Mouse (Mus musculus) forebrain, embryonic 10.5 days (tissue): ENCODE data around the gene Mcat. TPM values are rescaled to one million over a fixed set of nuclear protein-coding genes. Genes with fewer than 3 reads are reported as not detected.
A peak's percentile ranks its signal among the peaks of the same experiment; 100 is the strongest.

Experiments
- DNase-seq: peaks from one replicate; pipeline ENCODE4 v3.0.0-alpha.2; 2017; ENCODE audit warnings: low spot score; ENCODE audit errors: extremely low spot score
- H3K27ac ChIP-seq: fragments of 300-500 bp; sonication (generic); 2 replicates; pipeline ENCODE4 v1.5.1; 2016; ENCODE audit warnings: mild to moderate bottlenecking
- H3K27me3 ChIP-seq: fragments of 300-500 bp; sonication (generic); 2 replicates; pipeline ENCODE4 v1.6.1; 2016; ENCODE audit warnings: mild to moderate bottlenecking; ENCODE audit not compliant: poor library complexity, severe bottlenecking
- H3K36me3 ChIP-seq: fragments of 300-500 bp; sonication (generic); replicated peaks from 2 replicates; pipeline ENCODE4 v1.6.1; 2016; ENCODE audit warnings: mild to moderate bottlenecking, moderate library complexity
- H3K4me1 ChIP-seq: fragments of 300-500 bp; sonication (generic); 2 replicates; pipeline ENCODE4 v1.6.1; 2016
- H3K4me3 ChIP-seq: fragments of 300-500 bp; sonication (generic); 2 replicates; pipeline ENCODE4 v1.5.1; 2016; ENCODE audit warnings: mild to moderate bottlenecking, moderate library complexity
- H3K9me3 ChIP-seq: fragments of 300-500 bp; sonication (generic); 2 replicates; pipeline ENCODE4 v1.6.1; 2016; ENCODE audit warnings: mild to moderate bottlenecking, moderate library complexity
- WGBS: fragments of 180-500 bp; shearing (Covaris S2); methylation state at CpG from one replicate; pipeline ENCODE4 v1.1.7; 2016; 5-methylcytosine and 5-hydroxymethylcytosine counted together
- polyA plus RNA-seq: library from polyadenylated mRNA; unstranded; fragments of >200 nt; fragmentation: Nextera tagmentation; extraction: Ambion mirVana; gene quantifications from 2 replicates; pipeline ENCODE4 v1.2.1, GENCODE M21; 2016

Mcat gene
- polyA plus RNA-seq, 1 experiment from 2014 or later: 48.3 TPM

- peaks cover 9% of the 10 kb centered on the region for H3K4me1 ChIP-seq
- 84% methylated on average over 2 of the region's 2 CpGs for WGBS
- no peaks in the 10 kb centered on the region for H3K9me3 ChIP-seq
- H3K36me3 ChIP-seq: peaks cover 88% of the 10 kb centered on the region
- no peak overlapping the region for H3K4me3 ChIP-seq
- no peak for DNase-seq
- no peak overlapping the region for H3K27ac ChIP-seq
- no peaks in the 10 kb centered on the region for H3K27me3 ChIP-seq
Observed at GRCm38 (mm10) chr15:83550137-83550536, 13.4 kb downstream of the Mcat start.

GRCm38 (mm10) chr15:83547144-83547543 is 16.4 kb downstream of the Mcat start:
- Histone ChIP-seq H3K36me3 (peaks cover 72% of the 10 kb centered on the region), H3K9me3 (no peaks in the 10 kb centered on the region), H3K27me3 (no peaks in the 10 kb centered on the region), H3K27ac (no peak overlapping the region), H3K4me1 (no peaks in the 10 kb centered on the region), H3K4me3 (no peak overlapping the region)
- DNase-seq: no peak
- WGBS: 91% methylated on average over 8 of the region's 8 CpGs

- H3K4me3 ChIP-seq: no peak overlapping the region
- H3K27me3 ChIP-seq: no peaks in the 10 kb centered on the region
- no peaks in the 10 kb centered on the region for H3K9me3 ChIP-seq
- H3K27ac ChIP-seq: no peak overlapping the region
- no peak for DNase-seq
- peaks cover 61% of the 10 kb centered on the region for H3K36me3 ChIP-seq
- H3K4me1 ChIP-seq: no peaks in the 10 kb centered on the region
- WGBS: 91% methylated on average over 7 of the region's 7 CpGs
Observed at GRCm38 (mm10) chr15:83546029-83546428, 17.6 kb downstream of the Mcat start.

GRCm38 (mm10) chr15:83541647-83542287 is 21.8 kb downstream of the Mcat start:
- Histone ChIP-seq H3K4me3 (no peak overlapping the region), H3K27ac (no peak overlapping the region), H3K36me3 (peaks cover 18% of the 10 kb centered on the region), H3K4me1 (no peaks in the 10 kb centered on the region), H3K9me3 (no peaks in the 10 kb centered on the region), H3K27me3 (no peaks in the 10 kb centered on the region)
- no peak for DNase-seq
- WGBS: 85% methylated on average over 9 of the region's 9 CpGs

GRCm38 (mm10) chr15:83539905-83540304 is 23.7 kb downstream of the Mcat start:
- H3K4me3 ChIP-seq: no peak overlapping the region
- no peaks in the 10 kb centered on the region for H3K9me3 ChIP-seq
- H3K36me3 ChIP-seq: no peaks in the 10 kb centered on the region; the same call in 1 of the 2 replicates
- DNase-seq: no peak
- 89% methylated on average over 4 of the region's 4 CpGs for WGBS
- H3K4me1 ChIP-seq: peaks cover 3% of the 10 kb centered on the region; the same call in 1 of the 2 replicates
- no peaks in the 10 kb centered on the region for H3K27me3 ChIP-seq
- H3K27ac ChIP-seq: no peak overlapping the region

GRCm38 (mm10) chr15:83538855-83539254 is 24.7 kb downstream of the Mcat start:
- H3K9me3 ChIP-seq: no peaks in the 10 kb centered on the region
- H3K27me3 ChIP-seq: no peaks in the 10 kb centered on the region
- no peak overlapping the region for H3K4me3 ChIP-seq
- no peaks in the 10 kb centered on the region for H3K36me3 ChIP-seq
- 97% methylated on average over 2 of the region's 2 CpGs for WGBS
- no peak overlapping the region for H3K27ac ChIP-seq
- H3K4me1 ChIP-seq: peaks cover 3% of the 10 kb centered on the region; the same call in 1 of the 2 replicates
- no peak for DNase-seq

GRCm38 (mm10) chr15:83535890-83536231 is 27.7 kb downstream of the Mcat start:
- DNase-seq: no peak
- WGBS: 93% methylated on average over 6 of the region's 6 CpGs
- H3K9me3 ChIP-seq: no peaks in the 10 kb centered on the region

GRCm38 (mm10) chr15:83534960-83535889 is 28.4 kb downstream of the Mcat start:
- H3K27ac ChIP-seq: 0 out of 2 replicates have a peak overlapping the region, but pooled peaks have one; percentile 2
- no peaks in the 10 kb centered on the region for H3K9me3 ChIP-seq
- H3K36me3 ChIP-seq: no peaks in the 10 kb centered on the region
- WGBS: 83% methylated on average over 17 of the region's 17 CpGs
- no peak overlapping the region for H3K4me3 ChIP-seq
- DNase-seq: no peak
- H3K4me1 ChIP-seq: peaks cover 5% of the 10 kb centered on the region; the same call in 1 of the 2 replicates
- H3K27me3 ChIP-seq: peaks cover 5% of the 10 kb centered on the region; the same call in 1 of the 2 replicates

More at GRCm38 (mm10) chr15:83535890-83536231, 27.7 kb downstream of the Mcat start:
- Histone ChIP-seq H3K4me1 (peaks cover 5% of the 10 kb centered on the region; the same call in 1 of the 2 replicates), H3K27ac (no peak overlapping the region), H3K36me3 (no peaks in the 10 kb centered on the region), H3K4me3 (no peak overlapping the region), H3K27me3 (0 out of 2 replicates have a peak, but pooled peaks cover under 1% of the 10 kb centered on the region)

GRCm38 (mm10) chr15:83532606-83533005 is 31.0 kb downstream of the Mcat start:
- Histone ChIP-seq H3K4me3 (no peak overlapping the region), H3K4me1 (peaks cover 5% of the 10 kb centered on the region; the same call in 1 of the 2 replicates), H3K36me3 (no peaks in the 10 kb centered on the region), H3K27ac (no peak overlapping the region), H3K9me3 (no peaks in the 10 kb centered on the region), H3K27me3 (peaks cover 31% of the 10 kb centered on the region)
- WGBS: 87% methylated on average over 7 of the region's 7 CpGs
- no peak for DNase-seq

- H3K4me1 ChIP-seq: peaks cover 11% of the 10 kb centered on the region
- no peaks in the 10 kb centered on the region for H3K36me3 ChIP-seq
- peaks cover 37% of the 10 kb centered on the region for H3K27me3 ChIP-seq
- no peak for DNase-seq
- H3K9me3 ChIP-seq: no peaks in the 10 kb centered on the region
- H3K27ac ChIP-seq: no peak overlapping the region
- no peak overlapping the region for H3K4me3 ChIP-seq
- 91% methylated on average over 5 of the region's 5 CpGs for WGBS
Observed at GRCm38 (mm10) chr15:83531961-83532469, 31.6 kb downstream of the Mcat start.

- no peak overlapping the region for H3K4me3 ChIP-seq
- H3K4me1 ChIP-seq: peaks cover 23% of the 10 kb centered on the region
- peaks cover 50% of the 10 kb centered on the region for H3K27me3 ChIP-seq
- no peak for DNase-seq
- WGBS: 85% methylated on average over 6 of the region's 6 CpGs
- H3K36me3 ChIP-seq: no peaks in the 10 kb centered on the region
- H3K9me3 ChIP-seq: no peaks in the 10 kb centered on the region
- no peak overlapping the region for H3K27ac ChIP-seq
Observed at GRCm38 (mm10) chr15:83530688-83531087, 32.9 kb downstream of the Mcat start.

GRCm38 (mm10) chr15:83530233-83530632 is 33.4 kb downstream of the Mcat start:
- H3K9me3 ChIP-seq: no peaks in the 10 kb centered on the region
- WGBS: 79% methylated on average over 9 of the region's 9 CpGs
- no peak overlapping the region for H3K27ac ChIP-seq
- no peaks in the 10 kb centered on the region for H3K36me3 ChIP-seq
- peaks cover 55% of the 10 kb centered on the region for H3K27me3 ChIP-seq
- H3K4me1 ChIP-seq: peaks cover 26% of the 10 kb centered on the region
- no peak for DNase-seq
- H3K4me3 ChIP-seq: no peak overlapping the region

GRCm38 (mm10) chr15:83529765-83530164 is 33.8 kb downstream of the Mcat start:
- Histone ChIP-seq H3K9me3 (no peaks in the 10 kb centered on the region), H3K27me3 (peaks cover 59% of the 10 kb centered on the region), H3K4me3 (no peak overlapping the region), H3K27ac (no peak overlapping the region), H3K36me3 (no peaks in the 10 kb centered on the region), H3K4me1 (peaks cover 28% of the 10 kb centered on the region)
- no peak for DNase-seq
- WGBS: 91% methylated on average over 5 of the region's 5 CpGs
